In genomic region chr1:67382366-67382765, GRCm38 (mm10) we compare ENCODE assay signal across 21 mouse cellular contexts.
"Had no signal": no experiment of that assay in that cellular context is flagged by ENCODE, and none has a peak within 500 bp of the region (broad histone marks: within the 10 kb centered on the region; RNA-seq: fewer than 3 reads in every experiment).

No protein-coding gene starts in this region.

- H3K9ac ChIP-seq: liver, embryonic 15.5 days; liver, postnatal 0 days; lung, embryonic 15.5 days; midbrain, embryonic 12.5 days; neural tube, embryonic 13.5 days; neural tube, embryonic 15.5 days had no signal

- H3K36me3 ChIP-seq: liver, embryonic 15.5 days; lung, embryonic 15.5 days; midbrain, embryonic 10.5 days; midbrain, embryonic 12.5 days; neural tube, embryonic 13.5 days; neural tube, embryonic 15.5 days had no signal

- H3K4me1 ChIP-seq: liver, embryonic 15.5 days; lung, embryonic 15.5 days; midbrain, embryonic 10.5 days; neural tube, embryonic 15.5 days had no signal

- H3K9me3 ChIP-seq: liver, embryonic 15.5 days; lung, embryonic 15.5 days; midbrain, embryonic 10.5 days; midbrain, embryonic 12.5 days; neural tube, embryonic 13.5 days; neural tube, embryonic 15.5 days had no signal

- H3K27me3 ChIP-seq: liver, embryonic 15.5 days; lung, embryonic 15.5 days; midbrain, embryonic 12.5 days; neural tube, embryonic 13.5 days; neural tube, embryonic 15.5 days had no signal

- H3K27ac ChIP-seq: liver, embryonic 15.5 days; lung, embryonic 15.5 days; macrophage; midbrain, embryonic 10.5 days; midbrain, embryonic 12.5 days; neural tube, embryonic 13.5 days; neural tube, embryonic 15.5 days had no signal

- ATAC-seq: liver, postnatal 0 days; midbrain, embryonic 16.5 days had no signal

- H3K4me2 ChIP-seq: liver, embryonic 15.5 days; lung, embryonic 15.5 days; midbrain, embryonic 12.5 days; neural tube, embryonic 13.5 days; neural tube, embryonic 15.5 days had no signal

- H3K4me3 ChIP-seq: liver, embryonic 15.5 days; lung, embryonic 15.5 days; midbrain, embryonic 10.5 days; midbrain, embryonic 12.5 days; myocyte; neural tube, embryonic 13.5 days; neural tube, embryonic 15.5 days had no signal

- DNase-seq: liver, postnatal 0 days; lung, adult 2 months; lung, postnatal 10 days; midbrain, embryonic 14.5 days; retina, postnatal 1 day; right cerebral cortex, adult 18-20 months; right cerebral cortex, postnatal 25 days; right cerebral cortex, postnatal 4 days; spleen, adult 18-20 months; thymus, adult 18-20 months; thymus, postnatal 14 days; thymus, postnatal 36 days had no signal
